Mouse (Mus musculus) gonadal fat pad, adult 2 months (tissue): ENCODE results near the gene Elp6. TPM values are rescaled to one million over a fixed set of nuclear protein-coding genes. Genes with fewer than 3 reads are reported as not detected.
A peak's percentile ranks its signal among the peaks of the same experiment; 100 is the strongest.

ENCODE experiments used
- DNase-seq: peaks from one replicate; pipeline ENCODE4 v3.0.0-alpha.2; 2012; ENCODE audit warnings: low read depth
- polyA plus RNA-seq: library from polyadenylated mRNA; depleted of rRNA; stranded (reverse); fragments of >200 nt; gene quantifications from 2 replicates; pipeline ENCODE4 v1.2.3, GENCODE M21; 2012; rRNA removed

The Elp6 gene
- 11.9 and 14.3 TPM in 2 replicates for polyA plus RNA-seq

GRCm38 (mm10) chr9:110304969-110305651 is at the start of gene Elp6:
Gene Elp6, plus strand, starts transcription at chr9:110305173.
- DNase-seq: no peak

DNA sequence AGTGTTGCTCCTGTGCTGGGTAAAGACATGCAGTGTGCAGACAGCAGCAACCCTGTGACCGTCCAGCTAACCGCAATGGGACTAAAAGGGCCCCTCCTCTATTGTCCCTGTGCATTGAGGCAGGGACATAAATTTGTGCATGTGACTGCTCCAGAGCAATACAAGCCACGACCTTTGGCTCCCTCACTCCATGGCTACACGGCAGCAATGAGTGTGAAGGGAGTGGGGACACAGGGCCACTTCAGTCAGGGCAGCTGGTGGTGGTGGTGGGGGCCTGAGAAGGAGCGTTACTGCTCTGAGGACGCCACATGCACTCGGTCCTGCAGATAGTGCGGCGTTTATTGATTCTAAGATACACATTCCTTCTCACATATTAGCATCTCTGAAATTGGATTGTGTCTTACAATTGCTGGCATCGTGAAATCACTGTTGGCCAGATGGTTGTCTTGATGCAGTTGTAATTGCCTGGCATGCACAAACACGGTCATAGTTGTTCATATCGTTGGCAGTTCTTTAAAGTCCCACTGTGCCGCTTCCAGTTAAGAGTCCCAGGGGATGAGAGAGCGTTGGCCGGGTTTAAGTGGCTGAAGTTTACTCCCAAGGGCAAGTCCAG is 49.5 kb upstream of the Elp6 start:
- DNase-seq: no peak

- DNase-seq: no peak
Observed at GRCm38 (mm10) chr9:110258646-110259045, 46.3 kb upstream of the Elp6 start.

- DNase-seq: no peak
Observed at GRCm38 (mm10) chr9:110259118-110259517, 45.9 kb upstream of the Elp6 start.

GRCm38 (mm10) chr9:110263181-110263580 is 41.8 kb upstream of the Elp6 start:
- DNase-seq: no peak

GRCm38 (mm10) chr9:110264991-110265390 is 40.0 kb upstream of the Elp6 start:
- no peak for DNase-seq

DNA sequence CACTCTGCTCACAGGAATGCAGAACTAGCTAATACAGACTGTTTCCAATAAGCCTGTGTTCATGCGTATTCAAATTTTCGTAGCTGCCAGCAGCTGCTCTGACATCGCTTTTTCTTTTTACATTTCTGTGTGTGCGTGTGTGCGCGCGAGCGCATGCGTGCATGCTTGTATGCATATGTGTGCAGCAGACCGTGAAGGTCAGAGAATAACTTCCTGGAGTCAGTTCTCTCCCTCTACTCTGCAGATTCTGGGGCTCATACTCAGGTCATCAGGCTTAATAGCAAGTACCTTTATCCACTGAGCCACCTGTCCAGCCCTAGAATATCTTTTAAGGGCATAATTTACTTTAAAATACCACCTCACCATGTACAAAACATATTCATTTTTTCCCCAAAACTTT is 36.6 kb upstream of the Elp6 start:
- DNase-seq: no peak

DNA sequence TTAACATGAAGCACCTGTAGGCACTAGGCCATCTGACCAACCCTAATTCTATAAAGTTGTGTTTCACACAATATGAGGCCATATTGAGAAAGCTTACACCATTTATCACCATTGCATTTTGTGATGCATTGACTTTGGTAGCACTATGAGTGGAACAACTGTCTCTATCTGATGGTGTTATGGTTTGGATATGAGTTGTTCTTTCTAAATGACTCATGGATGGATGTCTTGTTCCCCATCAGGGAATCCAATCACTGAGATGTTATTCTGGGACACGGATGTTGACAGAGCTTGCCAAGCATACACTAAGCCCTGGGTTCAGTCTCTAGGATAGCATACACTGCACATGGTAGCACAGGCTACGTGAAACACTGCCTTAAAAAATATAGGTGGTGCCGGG is 32.6 kb upstream of the Elp6 start:
- DNase-seq: no peak

DNA sequence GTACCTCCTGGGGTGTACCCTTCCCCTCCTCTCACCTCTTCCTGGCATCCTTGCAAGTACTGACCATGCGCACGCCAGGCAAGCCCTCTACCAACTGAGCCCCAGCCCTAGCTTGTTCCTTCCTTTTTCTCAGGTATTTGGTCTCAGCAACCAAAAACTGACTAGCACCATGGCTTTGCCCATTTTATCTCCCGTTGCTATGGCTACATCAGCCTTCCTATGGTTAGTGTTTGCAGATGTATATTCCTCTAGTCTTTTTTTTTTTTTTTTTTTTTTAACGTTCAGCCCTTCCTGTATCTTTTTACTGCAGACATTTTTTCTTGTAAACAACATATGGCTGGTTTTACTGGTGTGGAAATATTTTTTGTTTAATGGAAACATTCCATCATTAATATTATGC is 31.5 kb upstream of the Elp6 start:
- DNase-seq: no peak

- no peak for DNase-seq
Observed at GRCm38 (mm10) chr9:110275882-110276281, 29.1 kb upstream of the Elp6 start.

- no peak for DNase-seq
Observed at GRCm38 (mm10) chr9:110277431-110277881, 27.5 kb upstream of the Elp6 start.

GRCm38 (mm10) chr9:110284075-110284697 is 20.8 kb upstream of the Elp6 start:
- DNase-seq: no peak

DNA sequence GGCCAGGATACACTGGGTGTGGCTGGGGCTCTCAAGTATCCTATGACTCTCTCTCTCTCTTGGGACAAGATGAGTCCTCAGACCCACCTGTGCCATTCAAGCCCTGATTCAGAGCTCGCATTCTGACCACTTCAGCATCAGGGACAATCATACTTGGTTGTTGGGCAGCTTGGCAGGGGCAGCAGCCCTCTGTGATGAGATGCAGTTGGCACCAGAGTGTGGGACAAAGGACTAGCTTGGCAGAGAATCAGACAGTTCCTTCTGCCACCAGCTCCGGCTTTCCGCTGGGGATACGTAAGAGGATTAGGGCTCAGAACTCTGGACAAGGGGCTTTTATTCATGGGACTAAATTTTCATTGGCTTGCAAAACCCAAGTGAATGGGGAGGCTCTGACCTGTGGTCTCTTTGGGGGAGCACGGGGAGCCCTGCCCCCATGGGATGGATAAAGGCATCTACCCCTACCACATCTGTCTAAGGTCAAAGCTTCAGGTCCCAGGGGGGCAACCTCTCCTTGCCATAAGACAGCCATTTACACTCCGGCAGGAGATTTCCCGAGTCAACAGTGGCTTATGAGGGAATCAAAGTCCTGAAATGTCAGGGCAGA is 17.6 kb upstream of the Elp6 start:
- DNase-seq: no peak

- DNase-seq: no peak
Observed at GRCm38 (mm10) chr9:110293254-110293718, 11.7 kb upstream of the Elp6 start.

- no peak for DNase-seq
Observed at GRCm38 (mm10) chr9:110293873-110294415, 11.0 kb upstream of the Elp6 start.

- no peak for DNase-seq
Observed at GRCm38 (mm10) chr9:110294786-110295185, 10.2 kb upstream of the Elp6 start.

- no peak for DNase-seq
Observed at GRCm38 (mm10) chr9:110296867-110297627, 7.9 kb upstream of the Elp6 start.

DNA sequence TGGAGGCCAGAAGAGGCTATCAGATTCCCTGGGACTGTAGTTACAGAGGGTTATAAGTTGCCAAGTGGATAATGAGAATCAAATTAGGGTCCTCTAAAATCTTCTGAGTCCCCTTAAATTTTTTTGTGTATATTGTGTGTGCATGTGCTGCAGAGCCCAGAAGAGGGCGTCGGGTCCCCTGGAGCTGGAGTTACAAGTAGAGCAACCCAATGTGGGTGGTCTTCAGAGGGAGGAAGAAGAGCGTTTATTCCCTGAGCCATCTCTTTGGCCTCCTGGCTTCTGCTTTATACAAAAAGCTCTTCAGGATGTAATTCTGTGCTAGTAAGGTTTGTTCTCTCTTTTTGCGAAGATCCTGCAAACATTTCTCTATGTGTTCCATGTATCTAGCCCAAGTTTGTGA is 457 bp upstream of the Elp6 start:
- DNase-seq: no peak

DNA sequence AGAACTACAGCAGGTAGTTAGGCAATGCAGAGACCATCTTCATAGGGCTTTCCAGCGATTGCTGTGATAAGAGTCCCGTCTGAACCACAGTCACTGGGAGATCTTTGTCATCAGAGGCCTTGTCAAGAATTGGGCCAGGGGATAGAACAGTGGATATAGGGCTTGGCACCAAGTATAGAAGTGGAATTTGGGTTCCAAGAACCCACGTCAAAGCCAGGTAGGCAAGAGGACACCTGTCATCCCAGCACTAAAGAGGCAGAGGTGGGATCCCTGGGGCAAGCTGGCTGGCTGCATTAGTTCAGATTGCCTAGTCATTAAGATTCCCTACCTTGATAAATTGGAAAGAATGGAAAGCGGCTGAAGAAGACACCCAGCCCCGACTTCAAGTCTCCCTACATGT is 1.4 kb downstream of the Elp6 start:
- peak; percentile 97 for DNase-seq

- peak; percentile 93 for DNase-seq
Observed at GRCm38 (mm10) chr9:110314706-110315105, 9.7 kb downstream of the Elp6 start.

DNA sequence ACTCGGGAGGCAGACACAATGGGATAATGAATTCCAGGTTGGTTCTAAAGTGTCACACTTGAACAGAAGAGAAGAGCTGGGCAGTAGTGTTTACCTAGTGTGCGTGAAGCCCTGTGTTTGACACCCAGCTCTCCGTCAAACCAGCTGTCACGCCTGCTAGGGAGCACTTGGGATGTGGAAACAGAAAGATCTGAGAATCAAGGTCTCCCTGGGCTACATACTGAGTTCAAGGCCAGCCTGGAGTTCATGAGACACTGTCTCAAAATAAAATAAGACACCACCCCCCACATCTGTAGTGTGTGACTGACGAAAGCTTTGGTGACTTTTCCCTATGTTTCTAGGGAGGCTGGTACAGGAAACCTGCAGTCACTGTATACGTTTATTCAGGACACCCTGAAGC is 10.4 kb downstream of the Elp6 start:
- DNase-seq: no peak

- DNase-seq: no peak
Observed at GRCm38 (mm10) chr9:110315904-110316303, 10.9 kb downstream of the Elp6 start.
